Mouse (Mus musculus) hindbrain, embryonic 13.5 days (tissue): ENCODE data around the gene Isca1. TPM values are rescaled to one million over a fixed set of nuclear protein-coding genes. Genes with fewer than 3 reads are reported as not detected.
A peak's percentile ranks its signal among the peaks of the same experiment; 100 is the strongest.
"Not testable (repeated sequence)": the region's sequence is repeated elsewhere in the genome, so short reads cannot be mapped to it uniquely, and the experiment has no call there.

Source experiments
- ATAC-seq: fragments of 200-750 bp; cut with Nextera tagmentation; 2 replicates; pipeline ENCODE4 v1.8.0; 2017; ENCODE audit warnings: moderate TSS enrichment; ENCODE audit not compliant: low FRiP score
- H3K27ac ChIP-seq: fragments of 300-500 bp; sonication (generic); 2 replicates; pipeline ENCODE4 v1.5.1; 2015; ENCODE audit warnings: inconsistent platforms, mild to moderate bottlenecking, moderate library complexity
- H3K27me3 ChIP-seq: fragments of 300-500 bp; sonication (generic); 2 replicates; pipeline ENCODE4 v1.6.1; 2015; ENCODE audit warnings: mild to moderate bottlenecking, inconsistent platforms
- H3K36me3 ChIP-seq: fragments of 300-500 bp; sonication (generic); 2 replicates; pipeline ENCODE4 v1.6.1; 2015; ENCODE audit warnings: mild to moderate bottlenecking, inconsistent platforms
- H3K4me1 ChIP-seq: fragments of 300-500 bp; sonication (generic); replicated peaks from 2 replicates; pipeline ENCODE4 v1.6.1; 2015; ENCODE audit warnings: inconsistent platforms
- H3K4me2 ChIP-seq: fragments of 300-500 bp; sonication (generic); 2 replicates; pipeline ENCODE4 v1.6.1; 2015; ENCODE audit warnings: inconsistent platforms, mild to moderate bottlenecking, moderate library complexity
- H3K4me3 ChIP-seq: fragments of 300-500 bp; sonication (generic); 2 replicates; pipeline ENCODE4 v1.5.1; 2015; ENCODE audit warnings: mild to moderate bottlenecking, inconsistent platforms
- H3K9ac ChIP-seq: fragments of 300-500 bp; sonication (generic); 2 replicates; pipeline ENCODE4 v1.6.1; 2015; ENCODE audit warnings: mild to moderate bottlenecking, inconsistent platforms
- H3K9me3 ChIP-seq: fragments of 300-500 bp; sonication (generic); 2 replicates; pipeline ENCODE4 v1.6.1; 2016; ENCODE audit warnings: inconsistent platforms
- WGBS: fragments of 180-500 bp; shearing (Covaris S2); methylation state at CpG from one replicate; pipeline ENCODE4 v1.1.7; 2015; 5-methylcytosine and 5-hydroxymethylcytosine counted together
- polyA plus RNA-seq: library from polyadenylated mRNA; unstranded; fragments of >200 nt; fragmentation: Nextera tagmentation; extraction: Ambion mirVana; gene quantifications from 2 replicates; pipeline ENCODE4 v1.2.1, GENCODE M21; 2015

The Isca1 gene
- 159 and 160 TPM in 2 replicates for polyA plus RNA-seq

GRCm38 (mm10) chr13:59769296-59770163 lies at the start of gene Isca1:
Gene Isca1 (minus strand): TSS chr13:59769810.
- Histone ChIP-seq H3K4me1 (peaks cover 49% of the 10 kb centered on the region), H3K4me2 (peak within 1 kb of the TSS; percentile 80), H3K9ac (peak within 1 kb of the TSS; percentile 90), H3K9me3 (no peaks in the 10 kb centered on the region), H3K27me3 (no peaks in the 10 kb centered on the region), H3K27ac (peak within 1 kb of the TSS; percentile 96), H3K4me3 (peak within 1 kb of the TSS; percentile 85), H3K36me3 (peaks cover 26% of the 10 kb centered on the region)
- ATAC-seq, result peak; percentile 98
- WGBS, result under 1% methylated on average over 84 of the region's 91 CpGs

GRCm38 (mm10) chr13:59817352-59817751 lies 47.7 kb upstream of the Isca1 start:
- Histone ChIP-seq H3K4me1 (peaks cover 44% of the 10 kb centered on the region), H3K9ac (no peak overlapping the region), H3K36me3 (peaks cover 57% of the 10 kb centered on the region), H3K4me2 (no peak overlapping the region), H3K27me3 (no peaks in the 10 kb centered on the region), H3K27ac (no peak overlapping the region), H3K4me3 (no peak overlapping the region), H3K9me3 (no peaks in the 10 kb centered on the region)
- WGBS, result 91% methylated on average over 4 of the region's 4 CpGs
- ATAC-seq, result no peak

GRCm38 (mm10) chr13:59814109-59814591 lies 44.5 kb upstream of the Isca1 start:
- no peak for ATAC-seq
- WGBS, result 81% methylated on average over 6 of the region's 6 CpGs
- no peak overlapping the region for H3K4me3 ChIP-seq
- H3K27ac ChIP-seq, result no peak overlapping the region
- no peak overlapping the region for H3K9ac ChIP-seq
- no peak overlapping the region for H3K4me2 ChIP-seq
- H3K27me3 ChIP-seq, result no peaks in the 10 kb centered on the region
- H3K4me1 ChIP-seq, result peaks cover 16% of the 10 kb centered on the region
- H3K36me3 ChIP-seq, result peaks cover 85% of the 10 kb centered on the region
- H3K9me3 ChIP-seq, result no peaks in the 10 kb centered on the region

GRCm38 (mm10) chr13:59811581-59811980 lies 42.0 kb upstream of the Isca1 start:
- H3K36me3 ChIP-seq, result peaks cover 93% of the 10 kb centered on the region

GRCm38 (mm10) chr13:59801000-59801399 lies 31.4 kb upstream of the Isca1 start:
- no peak overlapping the region for H3K9ac ChIP-seq
- no peak overlapping the region for H3K27ac ChIP-seq
- no peaks in the 10 kb centered on the region for H3K27me3 ChIP-seq
- no peaks in the 10 kb centered on the region for H3K4me1 ChIP-seq
- no peak overlapping the region for H3K4me3 ChIP-seq
- WGBS, result 88% methylated on average over 6 of the region's 6 CpGs
- ATAC-seq, result no peak
- no peak overlapping the region for H3K4me2 ChIP-seq
- no peaks in the 10 kb centered on the region for H3K9me3 ChIP-seq
- H3K36me3 ChIP-seq, result peaks cover 96% of the 10 kb centered on the region

More at GRCm38 (mm10) chr13:59811581-59811980, 42.0 kb upstream of the Isca1 start:
- H3K9ac ChIP-seq, result no peak overlapping the region
- H3K27ac ChIP-seq, result no peak overlapping the region
- no peak overlapping the region for H3K4me3 ChIP-seq
- H3K4me1 ChIP-seq, result no peaks in the 10 kb centered on the region
- no peaks in the 10 kb centered on the region for H3K27me3 ChIP-seq
- no peaks in the 10 kb centered on the region for H3K9me3 ChIP-seq
- H3K4me2 ChIP-seq, result no peak overlapping the region
- WGBS, result 95% methylated on average over 3 of the region's 3 CpGs
- no peak for ATAC-seq

- H3K36me3 ChIP-seq, result peaks cover 96% of the 10 kb centered on the region
- no peak for ATAC-seq
- H3K4me3 ChIP-seq, result no peak overlapping the region
- H3K27ac ChIP-seq, result no peak overlapping the region
- H3K4me2 ChIP-seq, result no peak overlapping the region
- H3K9me3 ChIP-seq, result no peaks in the 10 kb centered on the region
- 88% methylated on average over 2 of the region's 2 CpGs for WGBS
- H3K4me1 ChIP-seq, result no peaks in the 10 kb centered on the region
- H3K27me3 ChIP-seq, result no peaks in the 10 kb centered on the region
- H3K9ac ChIP-seq, result no peak overlapping the region
These were observed 30.5 kb upstream of the Isca1 start for GRCm38 (mm10) chr13:59800077-59800476.

- Histone ChIP-seq H3K36me3 (peaks cover 96% of the 10 kb centered on the region), H3K9ac (0 out of 2 replicates have a peak overlapping the region, but pooled peaks have one; percentile 24), H3K4me2 (no peak overlapping the region), H3K4me3 (no peak overlapping the region), H3K27ac (no peak overlapping the region), H3K4me1 (no peaks in the 10 kb centered on the region), H3K27me3 (no peaks in the 10 kb centered on the region), H3K9me3 (no peaks in the 10 kb centered on the region)
- no peak for ATAC-seq
- 91% methylated on average over 1 of the region's 1 CpGs for WGBS
These were observed 28.7 kb upstream of the Isca1 start for GRCm38 (mm10) chr13:59798306-59798705.

- H3K4me2 ChIP-seq, result no peak overlapping the region
- H3K36me3 ChIP-seq, result peaks cover 97% of the 10 kb centered on the region
- H3K4me1 ChIP-seq, result no peaks in the 10 kb centered on the region
- 96% methylated on average over 9 of the region's 9 CpGs for WGBS
- H3K9ac ChIP-seq, result no peak overlapping the region
- no peaks in the 10 kb centered on the region for H3K9me3 ChIP-seq
- no peak overlapping the region for H3K27ac ChIP-seq
- no peak for ATAC-seq
- no peak overlapping the region for H3K4me3 ChIP-seq
- no peaks in the 10 kb centered on the region for H3K27me3 ChIP-seq
These were observed 26.8 kb upstream of the Isca1 start for GRCm38 (mm10) chr13:59796466-59796848.

GRCm38 (mm10) chr13:59795807-59796465 lies 26.3 kb upstream of the Isca1 start:
- no peaks in the 10 kb centered on the region for H3K9me3 ChIP-seq
- H3K9ac ChIP-seq, result no peak overlapping the region
- no peak overlapping the region for H3K4me3 ChIP-seq
- H3K4me1 ChIP-seq, result no peaks in the 10 kb centered on the region
- ATAC-seq, result no peak
- 96% methylated on average over 6 of the region's 6 CpGs for WGBS
- peaks cover 97% of the 10 kb centered on the region for H3K36me3 ChIP-seq
- no peak overlapping the region for H3K27ac ChIP-seq
- no peak overlapping the region for H3K4me2 ChIP-seq
- H3K27me3 ChIP-seq, result no peaks in the 10 kb centered on the region

- no peaks in the 10 kb centered on the region for H3K9me3 ChIP-seq
- WGBS, result 100% methylated on average over 1 of the region's 1 CpGs
- no peak overlapping the region for H3K9ac ChIP-seq
- no peaks in the 10 kb centered on the region for H3K27me3 ChIP-seq
- H3K36me3 ChIP-seq, result peaks cover 97% of the 10 kb centered on the region
- no peak overlapping the region for H3K4me2 ChIP-seq
- H3K4me1 ChIP-seq, result no peaks in the 10 kb centered on the region
- no peak overlapping the region for H3K4me3 ChIP-seq
- H3K27ac ChIP-seq, result no peak overlapping the region
- no peak for ATAC-seq
These were observed 25.2 kb upstream of the Isca1 start for GRCm38 (mm10) chr13:59794786-59795185.

GRCm38 (mm10) chr13:59782145-59782544 lies 12.5 kb upstream of the Isca1 start, which contains the start of gene Gm49354:
Gene Gm49354 (minus strand): TSS chr13:59782245.
- H3K9me3 ChIP-seq, result no peaks in the 10 kb centered on the region
- H3K27me3 ChIP-seq, result no peaks in the 10 kb centered on the region
- peaks cover 98% of the 10 kb centered on the region for H3K36me3 ChIP-seq
- no peak for ATAC-seq
- H3K9ac ChIP-seq, result no peak within 1 kb of the TSS
- no peak within 1 kb of the TSS for H3K4me3 ChIP-seq
- H3K27ac ChIP-seq, result no peak within 1 kb of the TSS
- H3K4me1 ChIP-seq, result no peaks in the 10 kb centered on the region
- H3K4me2 ChIP-seq, result no peak within 1 kb of the TSS
- WGBS, result 93% methylated on average over 7 of the region's 7 CpGs

GRCm38 (mm10) chr13:59779744-59780264 lies 10.2 kb upstream of the Isca1 start:
- H3K9me3 ChIP-seq, H3K4me2 ChIP-seq, H3K4me1 ChIP-seq, H3K4me3 ChIP-seq, H3K9ac ChIP-seq, H3K27me3 ChIP-seq, ATAC-seq, H3K27ac ChIP-seq: not testable (repeated sequence)
- peaks cover 97% of the 10 kb centered on the region for H3K36me3 ChIP-seq
- 84% methylated on average over 1 of the region's 1 CpGs for WGBS
